In the genomic region with DNA sequence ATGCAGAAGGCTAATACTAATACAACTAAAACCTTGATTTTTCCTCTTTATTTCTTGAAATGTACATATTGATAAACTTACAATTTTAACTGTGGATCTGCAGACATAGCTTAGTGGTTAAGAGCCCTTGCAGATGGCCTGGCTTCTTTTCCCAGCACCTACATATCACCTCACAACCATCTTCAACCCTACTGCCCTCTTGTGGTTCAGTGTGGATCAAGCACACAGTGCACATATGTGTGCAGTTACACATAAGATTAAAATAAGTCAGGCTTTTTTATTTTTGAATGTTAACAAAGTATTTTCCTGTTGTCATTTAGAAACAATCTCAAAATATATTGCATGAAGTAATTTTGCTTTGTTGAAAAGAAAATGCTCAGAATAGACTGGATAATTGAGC, we compare ENCODE assay signal across 10 mouse cellular contexts.
DNase-seq lines count a peak whose midpoint lies in the region; ATAC-seq and TF ChIP-seq lines count a peak whose summit lies in the region.
"Had no signal": no experiment of that assay in that cellular context is flagged by ENCODE, and none has a peak within 500 bp of the region (broad histone marks: within the 10 kb centered on the region; RNA-seq: fewer than 3 reads in every experiment).

No protein-coding gene starts in this region.

- no peak for TF ChIP-seq EP300 in lung, postnatal 0 days (IDR thresholded peaks at IDR 0.05)

- no peaks in the 10 kb centered on the region for H3K4me1 ChIP-seq in forebrain, embryonic 14.5 days (ENCODE audit: control insufficient read depth, insufficient read depth, low read length)
- no peaks in the 10 kb centered on the region for H3K4me1 ChIP-seq in forebrain, embryonic 12.5 days
- H3K4me1 ChIP-seq in lung, postnatal 0 days (ENCODE audit: insufficient read depth, low read depth, low read length): no peaks in the 10 kb centered on the region
- H3K4me1 ChIP-seq: embryonic facial prominence, embryonic 15.5 days; limb, embryonic 13.5 days had no signal

- H3K36me3 ChIP-seq in forebrain, embryonic 14.5 days (ENCODE audit: control insufficient read depth, insufficient read depth, low read length): peaks cover 16% of the 10 kb centered on the region; the same call in 1 of the 2 replicates
- H3K36me3 ChIP-seq in forebrain, embryonic 12.5 days (replicated peaks): peaks cover 14% of the 10 kb centered on the region
- H3K36me3 ChIP-seq in lung, postnatal 0 days (ENCODE audit: insufficient read depth, low read length): peaks cover 4% of the 10 kb centered on the region; the same call in 1 of the 2 replicates

- no peaks in the 10 kb centered on the region for H3K27me3 ChIP-seq in forebrain, embryonic 14.5 days (replicated peaks; ENCODE audit: control insufficient read depth, insufficient read depth, low read length)
- H3K27me3 ChIP-seq in forebrain, embryonic 12.5 days: no peaks in the 10 kb centered on the region
- H3K27me3 ChIP-seq in lung, postnatal 0 days (replicated peaks; ENCODE audit: insufficient read depth, low read length): no peaks in the 10 kb centered on the region
- H3K27me3 ChIP-seq: embryonic facial prominence, embryonic 15.5 days; limb, embryonic 13.5 days had no signal

- no peaks in the 10 kb centered on the region for H3K9me3 ChIP-seq in forebrain, embryonic 14.5 days (replicated peaks; ENCODE audit: control insufficient read depth, low read length)
- no peaks in the 10 kb centered on the region for H3K9me3 ChIP-seq in forebrain, embryonic 12.5 days
- no peaks in the 10 kb centered on the region for H3K9me3 ChIP-seq in lung, postnatal 0 days (ENCODE audit: low read length)
- H3K9me3 ChIP-seq: embryonic facial prominence, embryonic 15.5 days; limb, embryonic 13.5 days had no signal

- peak; percentile 8 for DNase-seq in forebrain, embryonic 14.5 days (ENCODE audit: low spot score)
- DNase-seq in 3T3-L1 (ENCODE audit: low read depth, low spot score) (peak; percentile 14), R1 (ENCODE audit: low read depth, low spot score) (peak; percentile 68)
- peak; percentile 22 for DNase-seq in lung, postnatal 0 days (ENCODE audit: low spot score)
- DNase-seq in urinary bladder, adult 18-20 months (ENCODE audit: low spot score in 2 of 2): no peak
- no peak for DNase-seq in right cerebral cortex, postnatal 4 days

- no peak overlapping the region for H3K4me2 ChIP-seq in forebrain, embryonic 14.5 days (ENCODE audit: low read length)
- H3K4me2 ChIP-seq in forebrain, embryonic 12.5 days: no peak overlapping the region
- no peak overlapping the region for H3K4me2 ChIP-seq in lung, postnatal 0 days (replicated peaks; ENCODE audit: low read depth, low read length)
- H3K4me2 ChIP-seq: embryonic facial prominence, embryonic 15.5 days; limb, embryonic 13.5 days had no signal

- H3K27ac ChIP-seq in forebrain, embryonic 14.5 days (ENCODE audit: low read depth, low read length): no peak overlapping the region
- H3K27ac ChIP-seq in forebrain, embryonic 12.5 days: no peak overlapping the region
- no peak overlapping the region for H3K27ac ChIP-seq in lung, postnatal 0 days (ENCODE audit: low read length)
- H3K27ac ChIP-seq: embryonic facial prominence, embryonic 15.5 days; limb, embryonic 13.5 days had no signal

- peak; percentile 59 for TF ChIP-seq CTCF in lung, postnatal 0 days (IDR thresholded peaks at IDR 0.05)

- no peak for ATAC-seq in forebrain, embryonic 14.5 days
- ATAC-seq in forebrain, embryonic 12.5 days (ENCODE audit: low FRiP score): no peak
- no peak for ATAC-seq in lung, postnatal 0 days
- no peak for ATAC-seq in monocyte, adult 5-6 weeks (replicated peaks; ENCODE audit: insufficient number of reproducible peaks, low FRiP score, low TSS enrichment, poor library complexity, severe bottlenecking)

- no peak overlapping the region for H3K4me3 ChIP-seq in forebrain, embryonic 14.5 days (ENCODE audit: low read depth, low read length)
- H3K4me3 ChIP-seq in forebrain, embryonic 12.5 days (replicated peaks): no peak overlapping the region
- H3K4me3 ChIP-seq in lung, postnatal 0 days (ENCODE audit: low read depth, low read length): no peak overlapping the region
- H3K4me3 ChIP-seq: embryonic facial prominence, embryonic 15.5 days; limb, embryonic 13.5 days had no signal

- no peak overlapping the region for H3K9ac ChIP-seq in forebrain, embryonic 14.5 days (ENCODE audit: low read length)
- H3K9ac ChIP-seq in forebrain, embryonic 12.5 days: no peak overlapping the region
- H3K9ac ChIP-seq in lung, postnatal 0 days (replicated peaks; ENCODE audit: low read depth): no peak overlapping the region
- H3K9ac ChIP-seq: embryonic facial prominence, embryonic 15.5 days; limb, embryonic 13.5 days had no signal

Comparison
In these comparisons a context has a peak if more than half of its experiments do, and no peak if none do; other contexts are left out.
1. DNase-seq: peak in forebrain, embryonic 14.5 days (single experiment), 3T3-L1 (single experiment), R1 (single experiment) and lung, postnatal 0 days (single experiment); none in urinary bladder, adult 18-20 months (0 of 2) and right cerebral cortex, postnatal 4 days (single experiment).